Mouse (Mus musculus) heart, embryonic 14.5 days (tissue): Measurements from ENCODE around the gene Shc3. TPM values are rescaled to one million over a fixed set of nuclear protein-coding genes. Genes with fewer than 3 reads are reported as not detected.
A peak's percentile ranks its signal among the peaks of the same experiment; 100 is the strongest.

ENCODE experiments used
- ATAC-seq: fragments of 200-750 bp; cut with Nextera tagmentation; 2 replicates; pipeline ENCODE4 v1.8.0; 2017; ENCODE audit warnings: low read depth, moderate TSS enrichment; ENCODE audit not compliant: insufficient number of reproducible peaks, insufficient read depth, low FRiP score
- H3K27ac ChIP-seq, 2 experiments: fragments of 200-500 bp in 1 of 2; fragments of 300-500 bp in 1 of 2; sonication (generic) in 1 of 2; replicated peaks in 1 of 2; 2 replicates each; pipeline ENCODE4 v1.5.1; 2012 to 2014; ENCODE audit warnings: low read depth in 2 of 2, low read length in 2 of 2, control low read depth in 1 of 2, mild to moderate bottlenecking in 1 of 2, mixed read lengths in 1 of 2; ENCODE audit not compliant: control insufficient read depth in 1 of 2, insufficient read depth in 1 of 2
- H3K27me3 ChIP-seq: fragments of 300-500 bp; sonication (generic); 2 replicates; pipeline ENCODE4 v1.6.1; 2014; ENCODE audit warnings: mild to moderate bottlenecking, low read length, control low read depth; ENCODE audit not compliant: control insufficient read depth, insufficient read depth
- H3K36me3 ChIP-seq: fragments of 300-500 bp; sonication (generic); 2 replicates; pipeline ENCODE4 v1.6.1; 2014; ENCODE audit warnings: mild to moderate bottlenecking, control low read depth, low read length, mixed read lengths; ENCODE audit not compliant: control insufficient read depth, insufficient read depth
- H3K4me1 ChIP-seq, 2 experiments: fragments of 200-500 bp in 1 of 2; fragments of 300-500 bp in 1 of 2; sonication (generic) in 1 of 2; 2 replicates each; pipeline ENCODE4 v1.6.1; 2012 to 2014; ENCODE audit warnings: low read length in 2 of 2, control low read depth in 1 of 2, mixed read lengths in 1 of 2; ENCODE audit not compliant: control insufficient read depth in 2 of 2, insufficient read depth in 2 of 2
- H3K4me2 ChIP-seq: fragments of 300-500 bp; sonication (generic); 2 replicates; pipeline ENCODE4 v1.6.1; 2014; ENCODE audit warnings: mild to moderate bottlenecking, low read length
- H3K4me3 ChIP-seq, 2 experiments: fragments of 200-500 bp in 1 of 2; fragments of 300-500 bp in 1 of 2; sonication (generic) in 1 of 2; 2 replicates each; pipeline ENCODE4 v1.5.1; 2012 to 2014; ENCODE audit warnings: low read length in 2 of 2, mild to moderate bottlenecking in 2 of 2, control low read depth in 1 of 2, low read depth in 1 of 2, moderate library complexity in 1 of 2; ENCODE audit not compliant: control insufficient read depth in 1 of 2, insufficient read depth in 1 of 2
- H3K9ac ChIP-seq: fragments of 300-500 bp; sonication (generic); 2 replicates; pipeline ENCODE4 v1.6.1; 2014; ENCODE audit warnings: mild to moderate bottlenecking, low read length
- H3K9me3 ChIP-seq: fragments of 300-500 bp; sonication (generic); 2 replicates; pipeline ENCODE4 v1.6.1; 2016; ENCODE audit warnings: low read length, control low read depth; ENCODE audit not compliant: control insufficient read depth
- WGBS: fragments of 180-500 bp; shearing (Covaris S2); extraction: QIAGEN DNeasy Blood & Tissue Kit; methylation state at CpG from one replicate; pipeline ENCODE4 v1.1.7; 2014; 5-methylcytosine and 5-hydroxymethylcytosine counted together
- polyA plus RNA-seq: library from polyadenylated mRNA; unstranded; fragments of >200 nt; fragmentation: Nextera tagmentation; extraction: Ambion mirVana; gene quantifications from 2 replicates; pipeline ENCODE4 v1.2.1, GENCODE M21; 2014

Gene Shc3
- polyA plus RNA-seq, 1 experiment from 2014 or later, result not detected

DNA sequence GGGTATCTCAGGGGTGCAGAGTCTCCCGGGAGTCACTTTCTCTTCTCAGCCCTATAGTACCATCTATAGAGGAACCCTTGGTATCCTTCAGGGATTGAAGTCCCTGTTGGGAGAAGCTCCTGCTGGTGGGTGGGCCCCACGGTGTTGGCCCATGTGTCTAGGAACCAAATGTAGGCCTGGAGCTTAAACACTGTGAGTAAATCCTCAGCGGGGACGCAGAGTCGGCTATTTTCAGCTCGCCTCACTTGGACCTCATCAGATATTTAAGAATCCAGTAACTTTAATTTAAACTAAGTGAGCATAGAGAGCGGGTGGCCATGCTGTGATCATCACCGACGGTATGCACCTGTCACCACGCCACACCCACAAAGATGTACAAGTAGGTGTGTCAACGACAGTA lies 152.5 kb downstream of the Shc3 start:
- no peaks in the 10 kb centered on the region for H3K27me3 ChIP-seq
- no peak overlapping the region for H3K9ac ChIP-seq
- H3K9me3 ChIP-seq, result no peaks in the 10 kb centered on the region
- H3K4me3 ChIP-seq, result no peak overlapping the region
- no peak overlapping the region for H3K27ac ChIP-seq
- peaks cover 29% of the 10 kb centered on the region for H3K36me3 ChIP-seq
- no peak overlapping the region for H3K4me2 ChIP-seq
- H3K4me1 ChIP-seq, result peaks cover 8% of the 10 kb centered on the region in 2 experiments; a peak in 3 of 4 replicates
- 77% methylated on average over 11 of the region's 11 CpGs for WGBS
- no peak for ATAC-seq

DNA sequence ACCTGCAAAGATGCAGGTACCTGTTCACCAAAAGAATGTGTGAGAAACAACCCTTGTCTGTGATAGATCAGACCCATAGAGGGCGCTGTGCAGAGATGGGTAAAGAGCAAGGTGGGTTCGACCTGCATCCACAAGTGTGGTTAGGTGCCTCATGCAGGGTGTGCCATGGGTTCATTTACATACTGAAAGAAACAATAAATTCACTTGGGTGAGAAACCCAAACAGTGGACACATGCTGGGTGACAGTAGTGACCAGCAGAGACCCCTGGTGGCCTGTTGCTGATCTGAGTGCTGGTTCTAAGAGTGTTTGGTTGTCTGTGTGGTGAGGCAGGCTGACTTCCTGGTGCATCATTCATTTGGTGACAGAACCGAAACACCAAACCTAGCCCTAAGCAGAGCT lies 155.8 kb downstream of the Shc3 start:
- Histone ChIP-seq H3K36me3 (peaks cover 6% of the 10 kb centered on the region), H3K4me1 (peaks cover 17 to 24% of the 10 kb centered on the region in 2 experiments; a peak in 3 of 4 replicates), H3K4me3 (no peak overlapping the region), H3K27ac (no peak overlapping the region), H3K4me2 (no peak overlapping the region), H3K9ac (no peak overlapping the region), H3K27me3 (no peaks in the 10 kb centered on the region), H3K9me3 (no peaks in the 10 kb centered on the region)
- WGBS, result 54% methylated on average over 3 of the region's 3 CpGs
- ATAC-seq, result no peak

DNA sequence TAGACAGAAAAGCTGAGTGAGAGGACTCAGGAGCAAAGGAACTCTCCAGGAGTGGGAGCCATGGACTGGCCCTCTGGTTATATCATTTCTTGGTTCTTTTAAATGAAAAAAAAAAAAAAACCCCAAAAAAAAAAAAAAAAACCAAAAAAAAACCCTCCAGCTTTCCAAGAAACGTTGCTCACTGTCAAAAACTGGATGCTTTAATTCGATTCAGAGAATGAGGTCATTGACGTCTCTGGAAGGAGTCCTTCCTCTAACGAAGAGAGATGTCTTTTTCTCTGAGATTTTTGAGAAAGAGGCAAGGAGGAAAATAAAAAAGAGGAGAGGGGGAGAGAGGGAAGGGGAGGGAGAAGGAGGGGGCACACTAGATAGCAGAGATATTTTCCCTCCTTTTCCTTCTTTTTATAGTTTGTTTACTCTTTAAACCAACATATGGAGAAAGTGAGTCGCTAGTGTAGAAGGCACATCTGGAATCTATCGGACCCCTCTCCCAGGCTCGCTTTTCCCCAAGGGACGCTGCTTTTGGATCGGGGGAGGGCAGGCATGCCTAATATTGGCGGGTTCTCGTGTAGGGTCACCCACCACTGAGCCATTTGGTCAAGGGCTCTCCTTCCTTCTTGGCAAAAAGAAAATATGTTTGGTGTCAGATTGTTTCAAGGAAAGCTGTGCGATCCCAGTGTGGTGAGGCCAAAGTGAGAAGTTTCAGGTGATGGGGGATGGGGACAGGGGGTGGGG lies 157.4 kb downstream of the Shc3 start:
- ATAC-seq, result no peak
- 42% methylated on average over 12 of the region's 12 CpGs for WGBS
- Histone ChIP-seq H3K4me3 (no peak overlapping the region), H3K4me2 (peak overlapping the region; percentile 72; the same call in 1 of the 2 replicates), H3K4me1 (peaks cover 14 to 20% of the 10 kb centered on the region in 2 experiments; a peak in 3 of 4 replicates), H3K27ac (peak overlapping the region in 1 of 2 experiments; percentile 31; a peak in 2 of 4 replicates), H3K36me3 (peaks cover 6% of the 10 kb centered on the region), H3K9ac (peak overlapping the region; percentile 18; the same call in 1 of the 2 replicates), H3K27me3 (0 out of 2 replicates have a peak, but pooled peaks cover 2% of the 10 kb centered on the region), H3K9me3 (no peaks in the 10 kb centered on the region)

DNA sequence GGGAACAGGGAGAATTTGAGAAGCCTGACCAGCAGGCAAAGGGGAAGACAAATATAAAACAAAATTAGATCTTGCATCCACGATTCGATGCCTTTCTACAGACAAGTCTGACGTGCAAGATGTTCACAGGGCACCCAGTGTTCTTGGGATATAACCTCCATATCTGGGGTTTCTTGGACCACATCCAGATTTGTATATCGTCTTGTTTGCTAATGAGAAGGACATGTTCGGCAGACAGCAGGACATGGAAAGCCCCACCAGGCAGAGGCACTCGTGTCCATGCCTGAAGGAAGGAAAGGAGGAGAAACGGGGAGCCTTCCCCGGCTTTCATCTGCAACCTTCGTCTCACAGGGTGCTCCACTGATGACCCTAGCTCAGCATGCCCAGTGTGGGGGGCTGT lies 158.0 kb downstream of the Shc3 start:
- Histone ChIP-seq H3K4me1 (peaks cover 14 to 16% of the 10 kb centered on the region in 2 experiments; a peak in 3 of 4 replicates), H3K9me3 (no peaks in the 10 kb centered on the region), H3K27ac (peak overlapping the region in 1 of 2 experiments; percentile 31; a peak in 2 of 4 replicates), H3K36me3 (peaks cover 6% of the 10 kb centered on the region), H3K27me3 (0 out of 2 replicates have a peak, but pooled peaks cover 4% of the 10 kb centered on the region), H3K4me2 (peak overlapping the region; percentile 72; the same call in 1 of the 2 replicates), H3K4me3 (no peak overlapping the region), H3K9ac (peak overlapping the region; percentile 18; the same call in 1 of the 2 replicates)
- ATAC-seq, result no peak
- 62% methylated on average over 9 of the region's 9 CpGs for WGBS

DNA sequence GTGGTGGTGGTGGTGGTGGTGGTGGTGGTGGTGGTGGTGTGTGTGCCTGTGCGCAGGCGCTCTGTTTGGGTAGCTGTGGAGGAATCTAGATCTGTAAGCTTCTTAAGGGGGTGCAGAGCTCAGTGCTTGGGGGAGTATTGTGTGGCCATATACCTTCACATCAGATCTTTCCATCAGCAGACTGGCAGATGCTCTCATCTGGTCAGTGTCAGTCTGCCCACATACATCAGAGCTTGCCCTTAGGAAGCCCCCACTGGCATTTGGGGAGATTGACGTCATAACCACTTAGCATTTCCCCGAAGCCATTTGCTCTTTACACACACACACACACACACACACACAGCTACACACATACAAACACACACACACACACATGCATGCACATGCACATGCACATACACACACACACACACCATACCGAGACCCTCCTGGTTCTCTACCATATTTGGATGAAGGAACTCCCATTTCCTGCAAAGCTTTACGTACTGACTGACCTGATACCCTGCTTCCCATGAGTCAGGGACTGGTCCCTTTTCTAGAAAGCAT lies 159.2 kb downstream of the Shc3 start:
- WGBS, result 62% methylated on average over 6 of the region's 6 CpGs
- peak overlapping the region; percentile 72 for H3K4me2 ChIP-seq
- H3K9me3 ChIP-seq, result no peaks in the 10 kb centered on the region
- no peak overlapping the region for H3K9ac ChIP-seq
- ATAC-seq, result no peak
- H3K36me3 ChIP-seq, result peaks cover 4% of the 10 kb centered on the region
- H3K4me3 ChIP-seq, result peak overlapping the region in 1 of 2 experiments; percentile 3; a peak in 2 of 4 replicates
- H3K27ac ChIP-seq, result no peak overlapping the region
- 0 out of 2 replicates have a peak, but pooled peaks cover 4% of the 10 kb centered on the region for H3K27me3 ChIP-seq
- H3K4me1 ChIP-seq, result peaks cover 14 to 16% of the 10 kb centered on the region in 2 experiments; a peak in 3 of 4 replicates

DNA sequence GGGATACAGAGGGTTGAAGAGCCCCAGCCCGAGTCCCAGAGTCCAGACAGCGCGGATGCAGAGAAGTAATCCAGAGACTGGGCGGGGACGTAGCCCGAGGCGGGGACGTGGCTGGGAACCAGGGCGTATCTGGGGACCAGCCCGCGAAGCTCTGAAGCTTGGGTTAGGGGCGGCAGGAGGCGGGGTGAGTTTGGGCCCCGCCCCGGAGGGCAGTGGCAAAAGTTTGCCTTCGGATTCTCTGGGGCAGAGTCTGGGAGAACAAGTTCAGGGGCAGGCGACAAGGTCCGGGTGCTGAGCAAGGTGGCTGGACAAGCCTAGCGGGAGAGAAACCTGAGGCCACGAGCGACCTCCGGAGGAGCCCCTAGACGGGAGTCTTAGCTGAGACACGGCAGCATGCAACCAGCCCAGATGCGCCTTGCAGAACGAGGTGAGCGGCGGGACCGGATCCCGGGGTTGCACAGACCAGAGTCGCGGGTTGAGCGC lies 160.7 kb downstream of the Shc3 start, which contains the start of gene S1pr3:
Gene S1pr3 (plus strand): TSS at position 121 of the 483 bp plus-strand sequence.
- Histone ChIP-seq H3K27ac (peak within 1 kb of the TSS in 1 of 2 experiments; percentile 20; a peak in 1 of 4 replicates), H3K4me1 (peaks cover 14 to 16% of the 10 kb centered on the region in 2 experiments; a peak in 3 of 4 replicates), H3K36me3 (no peaks in the 10 kb centered on the region), H3K4me3 (peak within 1 kb of the TSS; percentile 53 to 55), H3K27me3 (0 out of 2 replicates have a peak, but pooled peaks cover 4% of the 10 kb centered on the region), H3K4me2 (peak within 1 kb of the TSS; percentile 72), H3K9ac (peak within 1 kb of the TSS; percentile 73), H3K9me3 (no peaks in the 10 kb centered on the region)
- WGBS, result under 1% methylated on average over 33 of the region's 33 CpGs
- peak; percentile 45 for ATAC-seq

DNA sequence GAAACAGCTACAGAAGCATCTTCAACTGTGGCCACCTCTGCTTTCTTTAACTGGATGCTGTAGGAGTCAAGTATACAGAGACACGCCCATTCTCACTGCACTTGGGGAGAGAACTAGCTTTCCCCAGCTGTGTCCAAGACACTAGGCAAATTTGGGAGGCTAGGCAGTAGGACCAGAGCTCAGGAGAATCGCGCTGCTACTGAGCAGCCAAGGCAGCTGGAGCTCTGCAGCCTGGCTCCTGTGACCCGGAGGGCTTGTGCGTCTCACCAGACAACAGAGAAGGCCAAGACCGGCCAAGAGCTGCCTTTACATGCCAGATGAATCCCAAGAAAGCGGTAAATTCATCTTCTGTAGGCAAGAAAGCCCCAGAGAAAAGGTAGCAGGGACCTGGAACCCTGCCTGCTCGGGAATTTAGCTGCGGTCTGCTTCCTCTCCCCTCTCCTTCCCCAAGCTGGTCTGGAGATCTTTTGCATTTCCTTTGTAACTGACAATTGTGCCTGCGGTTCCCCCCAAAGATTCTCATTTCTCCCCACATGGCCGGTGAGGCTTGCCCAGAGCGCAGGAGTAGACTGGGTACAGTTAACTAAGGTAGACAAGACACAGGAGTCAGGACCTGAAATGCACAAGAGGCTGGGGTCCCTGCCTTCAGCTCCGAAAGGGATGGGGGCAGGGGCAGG lies 161.5 kb downstream of the Shc3 start:
- Histone ChIP-seq H3K4me1 (peaks cover 14 to 16% of the 10 kb centered on the region in 2 experiments; a peak in 3 of 4 replicates), H3K27me3 (0 out of 2 replicates have a peak, but pooled peaks cover 4% of the 10 kb centered on the region), H3K4me3 (no peak overlapping the region), H3K27ac (no peak overlapping the region), H3K36me3 (no peaks in the 10 kb centered on the region), H3K9me3 (no peaks in the 10 kb centered on the region), H3K4me2 (peak overlapping the region; percentile 72), H3K9ac (no peak overlapping the region)
- 48% methylated on average over 13 of the region's 13 CpGs for WGBS
- no peak for ATAC-seq
